Mouse (Mus musculus) heart, embryonic 11.5 days (tissue): ENCODE data around the gene Hid1. TPM values are rescaled to one million over a fixed set of nuclear protein-coding genes. Genes with fewer than 3 reads are reported as not detected.

Experiments used
- ATAC-seq: fragments of 200-750 bp; cut with Nextera tagmentation; replicated peaks from 2 replicates; pipeline ENCODE4 v1.8.0; 2017; ENCODE audit warnings: moderate library complexity; ENCODE audit not compliant: insufficient number of reproducible peaks, low FRiP score, low TSS enrichment
- H3K27ac ChIP-seq: fragments of 300-500 bp; sonication (generic); 2 replicates; pipeline ENCODE4 v1.5.1; 2014; ENCODE audit warnings: mild to moderate bottlenecking, low read depth, low read length
- H3K27me3 ChIP-seq: fragments of 300-500 bp; sonication (generic); 2 replicates; pipeline ENCODE4 v1.6.1; 2014; ENCODE audit warnings: mild to moderate bottlenecking, low read length, mixed read lengths; ENCODE audit not compliant: control insufficient read depth, insufficient read depth
- H3K36me3 ChIP-seq: fragments of 300-500 bp; sonication (generic); 2 replicates; pipeline ENCODE4 v1.6.1; 2014; ENCODE audit warnings: mild to moderate bottlenecking, low read length, moderate library complexity, mixed read lengths; ENCODE audit not compliant: control insufficient read depth, insufficient read depth
- H3K4me1 ChIP-seq: fragments of 300-500 bp; sonication (generic); 2 replicates; pipeline ENCODE4 v1.6.1; 2014; ENCODE audit warnings: low read length; ENCODE audit not compliant: control insufficient read depth, insufficient read depth
- H3K4me2 ChIP-seq: fragments of 300-500 bp; sonication (generic); 2 replicates; pipeline ENCODE4 v1.6.1; 2014; ENCODE audit warnings: mild to moderate bottlenecking, moderate library complexity
- H3K4me3 ChIP-seq: fragments of 300-500 bp; sonication (generic); 2 replicates; pipeline ENCODE4 v1.5.1; 2014; ENCODE audit warnings: low read depth, low read length
- H3K9ac ChIP-seq: fragments of 300-500 bp; sonication (generic); 2 replicates; pipeline ENCODE4 v1.6.1; 2014; ENCODE audit warnings: mild to moderate bottlenecking, low read depth, low read length, moderate library complexity
- H3K9me3 ChIP-seq: fragments of 300-500 bp; sonication (generic); replicated peaks from 2 replicates; pipeline ENCODE4 v1.6.1; 2016; ENCODE audit warnings: low read length; ENCODE audit not compliant: control insufficient read depth
- WGBS: fragments of 180-500 bp; shearing (Covaris S2); extraction: QIAGEN DNeasy Blood & Tissue Kit; methylation state at CpG from one replicate; pipeline ENCODE4 v1.1.7; 2014; ENCODE audit not compliant: insufficient replicate concordance; 5-methylcytosine and 5-hydroxymethylcytosine counted together
- polyA plus RNA-seq: library from polyadenylated mRNA; unstranded; fragments of >200 nt; fragmentation: Nextera tagmentation; extraction: Ambion mirVana; gene quantifications from 2 replicates; pipeline ENCODE4 v1.2.1, GENCODE M21; 2014

Hid1 gene
- polyA plus RNA-seq, 1 experiment from 2014 or later, result 6.2 TPM

DNA sequence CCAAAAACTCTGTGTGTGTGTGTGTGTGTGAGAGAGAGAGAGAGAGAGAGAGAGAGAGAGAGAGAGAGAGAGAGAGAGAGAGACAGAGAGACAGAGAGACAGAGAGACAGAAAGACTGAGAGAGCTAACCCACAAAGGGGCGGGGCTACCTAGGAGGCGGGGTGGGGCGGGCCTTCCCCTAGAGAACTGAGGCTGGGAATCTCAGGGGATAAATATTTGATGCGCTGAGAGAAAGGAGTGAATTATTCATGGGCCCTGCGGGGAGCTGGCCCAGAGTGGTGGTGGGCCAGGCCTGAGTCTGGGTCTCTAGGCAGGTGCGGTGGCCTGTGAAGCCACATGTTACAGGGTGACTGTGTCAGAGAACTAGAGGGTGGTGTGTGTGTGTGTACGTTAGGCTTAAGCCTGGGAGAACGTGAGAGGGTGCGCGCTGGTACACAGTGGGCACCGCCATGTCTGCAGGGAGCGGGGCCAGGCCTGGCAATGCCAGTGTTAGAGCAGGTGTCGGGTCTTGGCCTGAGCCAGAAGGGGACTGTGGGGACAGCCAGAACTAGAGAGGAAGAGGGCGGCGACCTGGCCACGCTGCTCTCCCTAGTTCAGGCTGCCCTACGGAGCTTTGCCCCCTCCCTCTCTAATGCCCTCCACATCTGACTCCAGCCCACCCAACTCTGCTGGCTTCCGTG lies 47.7 kb downstream of the Hid1 start:
- no peak for ATAC-seq
- Histone ChIP-seq H3K27ac (no peak overlapping the region), H3K9ac (no peak overlapping the region), H3K4me1 (peaks cover 12% of the 10 kb centered on the region), H3K4me3 (no peak overlapping the region), H3K36me3 (no peaks in the 10 kb centered on the region), H3K4me2 (no peak overlapping the region), H3K9me3 (no peaks in the 10 kb centered on the region), H3K27me3 (peaks cover 99% of the 10 kb centered on the region)
- 4% methylated on average over 18 of the region's 18 CpGs for WGBS

DNA sequence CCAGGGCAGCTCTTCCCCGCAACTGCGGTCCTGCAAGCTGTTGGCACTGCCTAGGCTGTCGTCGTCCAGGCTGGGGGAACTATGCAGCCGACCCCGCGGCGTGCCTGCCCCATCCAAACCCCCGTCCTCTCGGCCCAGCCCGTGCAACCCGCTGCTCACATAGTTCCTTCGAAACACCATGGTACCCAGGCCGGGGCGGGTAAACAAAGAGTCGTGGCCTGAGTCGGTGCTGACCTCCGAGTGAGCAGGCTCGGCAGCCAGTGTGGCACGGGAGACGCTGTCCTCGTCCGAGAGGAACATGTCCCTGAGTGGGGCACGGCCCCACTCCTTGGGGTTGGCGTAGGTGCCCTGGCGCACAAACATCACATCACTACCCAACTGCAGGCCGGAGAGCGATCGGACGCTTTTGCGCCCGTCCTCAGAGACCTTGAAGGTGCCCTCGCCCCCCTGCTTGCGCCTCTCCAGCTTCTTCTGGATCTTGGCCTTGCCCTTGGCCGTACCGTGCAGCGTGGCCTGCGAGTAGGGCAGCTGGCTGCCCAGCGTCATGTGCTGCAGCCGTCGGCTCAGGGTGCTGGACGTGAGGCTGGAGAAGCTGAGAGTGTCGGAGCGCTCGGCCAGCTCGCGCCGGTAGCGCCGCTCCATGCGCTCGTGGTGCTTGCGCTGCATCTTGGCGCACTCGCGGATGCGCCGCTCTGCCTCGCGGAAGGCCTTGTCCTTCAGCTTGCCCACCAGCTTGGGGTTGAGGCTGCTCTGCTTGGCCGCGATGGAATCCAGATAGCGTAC lies 49.1 kb downstream of the Hid1 start:
- H3K4me3 ChIP-seq, result peak overlapping the region; percentile 19
- WGBS, result 6% methylated on average over 63 of the region's 63 CpGs
- no peaks in the 10 kb centered on the region for H3K36me3 ChIP-seq

DNA sequence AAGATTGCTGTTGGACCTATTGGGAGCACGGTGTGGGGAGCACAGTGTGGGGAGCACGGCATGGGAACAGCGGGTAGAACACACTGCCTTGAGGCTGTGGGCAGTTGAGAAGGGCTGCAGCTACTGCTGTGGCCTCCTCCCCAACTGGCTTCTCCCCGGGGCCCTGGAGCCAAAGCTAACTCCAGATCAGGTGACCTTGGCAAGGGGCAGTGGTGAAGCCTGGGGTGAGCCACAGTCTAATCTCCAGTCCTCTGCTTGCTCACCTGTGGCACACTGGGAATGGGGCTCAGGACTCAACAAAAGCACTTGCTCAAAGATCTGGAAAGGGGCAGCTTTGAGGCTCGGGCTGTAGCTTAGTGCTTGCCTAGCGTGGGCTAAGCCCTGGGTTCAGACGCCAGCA lies 50.4 kb downstream of the Hid1 start:
- ATAC-seq, result no peak
- no peak overlapping the region for H3K27ac ChIP-seq
- H3K27me3 ChIP-seq, result peaks cover 90% of the 10 kb centered on the region
- no peaks in the 10 kb centered on the region for H3K36me3 ChIP-seq
- no peak overlapping the region for H3K9ac ChIP-seq
- 57% methylated on average over 7 of the region's 7 CpGs for WGBS
- no peaks in the 10 kb centered on the region for H3K9me3 ChIP-seq
- no peak overlapping the region for H3K4me2 ChIP-seq
- no peak overlapping the region for H3K4me3 ChIP-seq
- H3K4me1 ChIP-seq, result peaks cover 12% of the 10 kb centered on the region

More for the DNA sequence above, 49.1 kb downstream of the Hid1 start:
- H3K4me2 ChIP-seq, result peak overlapping the region; percentile 29
- H3K9me3 ChIP-seq, result no peaks in the 10 kb centered on the region
- peak overlapping the region; percentile 28; the same call in 1 of the 2 replicates for H3K9ac ChIP-seq
- no peak overlapping the region for H3K27ac ChIP-seq
- peaks cover 94% of the 10 kb centered on the region for H3K27me3 ChIP-seq
- peaks cover 12% of the 10 kb centered on the region for H3K4me1 ChIP-seq
- ATAC-seq, result no peak

DNA sequence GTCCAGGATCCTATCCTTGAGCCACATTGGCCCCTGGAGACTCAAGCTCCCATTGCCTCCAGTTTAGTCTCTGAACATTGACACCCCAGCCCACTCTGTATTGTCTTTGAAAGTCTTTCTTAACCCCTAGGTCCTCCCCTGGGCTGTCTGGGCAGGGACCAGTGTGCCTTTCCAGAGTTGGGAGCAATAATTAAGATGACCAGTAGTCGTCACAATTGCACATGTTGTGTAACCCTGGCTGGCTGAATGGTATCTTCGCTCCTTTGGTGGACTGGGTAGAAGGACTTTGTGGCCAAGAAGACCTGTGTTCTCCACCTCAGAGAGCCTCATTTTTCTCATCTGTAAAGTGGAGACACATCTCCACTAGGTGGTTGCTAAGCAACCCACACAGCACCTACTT lies 53.3 kb downstream of the Hid1 start:
- H3K27me3 ChIP-seq, result peaks cover 61% of the 10 kb centered on the region
- no peak overlapping the region for H3K4me3 ChIP-seq
- no peaks in the 10 kb centered on the region; the same call in 1 of the 2 replicates for H3K4me1 ChIP-seq
- ATAC-seq, result no peak
- 46% methylated on average over 2 of the region's 2 CpGs for WGBS
- H3K9ac ChIP-seq, result no peak overlapping the region
- H3K27ac ChIP-seq, result no peak overlapping the region
- no peak overlapping the region for H3K4me2 ChIP-seq
- H3K9me3 ChIP-seq, result no peaks in the 10 kb centered on the region
- no peaks in the 10 kb centered on the region for H3K36me3 ChIP-seq

DNA sequence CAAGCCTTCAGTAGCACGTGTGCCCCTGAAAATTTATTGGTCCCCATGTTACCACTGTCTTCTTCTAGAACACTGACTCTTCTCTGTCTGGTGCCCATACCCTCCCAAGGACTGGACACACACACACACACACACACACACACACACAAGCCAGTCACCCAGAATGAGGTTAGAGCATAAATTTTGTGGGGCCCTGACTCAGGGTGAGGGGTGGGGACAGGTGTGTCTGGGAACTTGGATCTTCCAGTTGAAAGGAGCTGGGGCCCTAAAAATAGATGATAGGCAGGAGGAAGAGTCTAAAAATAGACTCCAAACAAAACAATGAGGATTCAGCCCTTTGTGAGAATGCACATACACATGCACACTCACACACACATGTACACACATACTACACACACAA lies 58.8 kb downstream of the Hid1 start:
- H3K27me3 ChIP-seq, result peaks cover 10% of the 10 kb centered on the region
- H3K9ac ChIP-seq, result no peak overlapping the region
- no peaks in the 10 kb centered on the region for H3K9me3 ChIP-seq
- peaks cover 12% of the 10 kb centered on the region for H3K4me1 ChIP-seq
- H3K27ac ChIP-seq, result no peak overlapping the region
- no peak overlapping the region for H3K4me3 ChIP-seq
- no peaks in the 10 kb centered on the region for H3K36me3 ChIP-seq
- H3K4me2 ChIP-seq, result no peak overlapping the region
- ATAC-seq, result no peak
- WGBS, result 55% methylated on average over 1 of the region's 1 CpGs

DNA sequence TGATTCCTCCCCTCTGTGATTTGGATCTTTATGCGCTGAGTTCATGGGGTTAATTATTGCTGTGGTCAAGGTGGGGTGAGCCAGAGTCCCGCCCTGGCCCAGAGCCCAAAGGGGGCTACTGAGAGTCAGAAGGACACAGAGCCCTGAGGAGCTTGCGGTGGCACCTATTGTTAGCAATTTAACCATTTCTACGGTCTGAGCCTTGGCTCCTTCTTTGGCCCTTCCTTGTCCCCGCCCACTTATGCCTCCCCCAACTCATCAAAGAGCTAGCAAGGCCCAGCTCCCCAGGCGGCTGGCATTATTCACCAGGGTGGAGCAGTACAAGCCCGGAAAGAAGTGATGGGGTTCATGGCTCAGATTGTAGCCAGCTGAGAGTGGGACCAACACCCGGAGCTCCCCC lies 60.7 kb downstream of the Hid1 start, which contains the start of gene Otop2:
TSS of gene Otop2 (plus strand) at position 301 of the 400 bp plus-strand sequence.
- Histone ChIP-seq H3K27ac (no peak within 1 kb of the TSS), H3K4me2 (no peak within 1 kb of the TSS), H3K9me3 (no peaks in the 10 kb centered on the region), H3K9ac (no peak within 1 kb of the TSS), H3K4me1 (peaks cover 12% of the 10 kb centered on the region), H3K27me3 (peaks cover 2% of the 10 kb centered on the region), H3K36me3 (no peaks in the 10 kb centered on the region), H3K4me3 (no peak within 1 kb of the TSS)
- ATAC-seq, result no peak
- WGBS, result 35% methylated on average over 8 of the region's 8 CpGs

DNA sequence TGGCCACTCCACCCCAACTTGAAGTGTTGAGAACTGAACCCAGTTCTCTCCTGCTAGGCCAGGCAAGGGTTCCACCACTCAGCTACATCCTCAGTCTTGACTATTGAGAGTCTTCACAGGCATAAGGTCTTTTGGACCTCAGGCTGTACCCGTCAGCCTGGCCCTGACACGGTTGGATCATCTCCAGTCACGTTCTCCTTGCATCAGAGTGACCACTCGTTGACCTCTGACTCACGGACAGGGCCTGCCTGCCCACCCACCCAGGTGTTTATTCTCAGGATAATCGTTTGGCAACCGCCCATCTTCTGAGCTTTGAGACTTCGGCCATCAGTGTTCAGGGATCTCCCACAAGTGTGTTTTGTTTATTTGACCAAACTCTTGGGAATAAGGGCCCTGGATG lies 64.4 kb downstream of the Hid1 start:
- H3K4me3 ChIP-seq, result no peak overlapping the region
- H3K4me1 ChIP-seq, result peaks cover 3% of the 10 kb centered on the region
- no peak for ATAC-seq
- H3K9me3 ChIP-seq, result no peaks in the 10 kb centered on the region
- H3K27me3 ChIP-seq, result peaks cover 16% of the 10 kb centered on the region
- H3K36me3 ChIP-seq, result no peaks in the 10 kb centered on the region
- no peak overlapping the region for H3K9ac ChIP-seq
- no peak overlapping the region for H3K27ac ChIP-seq
- WGBS, result 54% methylated on average over 8 of the region's 8 CpGs
- no peak overlapping the region for H3K4me2 ChIP-seq

DNA sequence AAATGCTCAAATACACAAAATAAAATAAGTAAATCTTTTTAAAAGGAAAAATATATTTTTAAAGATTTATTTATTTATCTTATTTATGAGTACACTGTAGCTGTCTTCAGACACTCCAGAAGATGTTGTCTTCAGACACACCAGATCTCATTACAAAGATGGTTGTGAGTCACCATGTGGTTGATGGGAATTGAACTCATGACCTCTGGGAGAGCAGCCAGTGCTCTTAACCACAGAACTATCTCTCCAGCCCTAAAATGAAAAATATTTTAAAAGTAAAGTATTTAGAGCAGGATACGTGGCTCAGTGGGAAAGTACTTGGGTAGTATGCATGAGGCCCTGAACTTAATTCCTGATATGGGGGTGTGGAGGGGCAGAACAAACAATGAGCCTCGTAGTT lies 66.2 kb downstream of the Hid1 start:
- no peak for ATAC-seq
- no peak overlapping the region for H3K4me3 ChIP-seq

More for the DNA sequence above, 66.2 kb downstream of the Hid1 start:
- H3K4me2 ChIP-seq, result no peak overlapping the region
- 78% methylated on average over 2 of the region's 2 CpGs for WGBS
- H3K9ac ChIP-seq, result no peak overlapping the region
- H3K27me3 ChIP-seq, result peaks cover 30% of the 10 kb centered on the region
- H3K9me3 ChIP-seq, result no peaks in the 10 kb centered on the region
- H3K27ac ChIP-seq, result no peak overlapping the region
- H3K36me3 ChIP-seq, result no peaks in the 10 kb centered on the region
- peaks cover 7% of the 10 kb centered on the region for H3K4me1 ChIP-seq
